Mouse (Mus musculus) megakaryocyte, embryonic 14.5 days (primary cell): ENCODE data around the gene Smox. TPM values are rescaled to one million over a fixed set of nuclear protein-coding genes. Genes with fewer than 3 reads are reported as not detected.

Experiments
- H3K27me3 ChIP-seq: replicated peaks from 2 replicates; pipeline ENCODE3; 2012; ENCODE audit warnings: inconsistent platforms
- H3K36me3 ChIP-seq: replicated peaks from 2 replicates; pipeline ENCODE3; 2012; ENCODE audit warnings: low read length, inconsistent platforms, mixed read lengths
- H3K4me1 ChIP-seq: 2 replicates; pipeline ENCODE4 v1.6.1; 2012; ENCODE audit warnings: inconsistent platforms
- H3K4me3 ChIP-seq: replicated peaks from 2 replicates; pipeline ENCODE3; 2012; ENCODE audit warnings: moderate library complexity, mild to moderate bottlenecking, inconsistent platforms
- H3K9me3 ChIP-seq: 2 replicates; pipeline ENCODE4 v1.6.1; 2012; ENCODE audit warnings: inconsistent platforms
- FLI1 ChIP-seq: IDR thresholded peaks from 2 replicates; pipeline ENCODE4 v1.6.1; 2012; ENCODE audit warnings: low read length, inconsistent platforms, mixed read lengths
- GATA1 ChIP-seq: IDR thresholded peaks from 3 replicates; pipeline ENCODE4 v1.6.1; 2012; ENCODE audit warnings: mixed read lengths, low read length, inconsistent platforms, borderline replicate concordance
- polyA plus RNA-seq: library from polyadenylated mRNA; stranded (reverse); fragments of >175 nt; gene quantifications from 2 replicates; pipeline ENCODE4 v1.2.3, GENCODE M21; 2012; ENCODE audit warnings: low replicate concordance; ENCODE audit not compliant: insufficient read depth

The Smox gene
- polyA plus RNA-seq, 1 experiment: 504 TPM

GRCm38 (mm10) chr2:131548330-131548729, 57.0 kb downstream of the Smox start:
- H3K4me3 ChIP-seq: no peak overlapping the region
- H3K4me1 ChIP-seq: peaks cover 26% of the 10 kb centered on the region
- no peaks in the 10 kb centered on the region for H3K9me3 ChIP-seq
- H3K27me3 ChIP-seq: peaks cover 89% of the 10 kb centered on the region
- no peaks in the 10 kb centered on the region for H3K36me3 ChIP-seq
- TF ChIP-seq FLI1 (no peak), GATA1 (no peak)

DNA sequence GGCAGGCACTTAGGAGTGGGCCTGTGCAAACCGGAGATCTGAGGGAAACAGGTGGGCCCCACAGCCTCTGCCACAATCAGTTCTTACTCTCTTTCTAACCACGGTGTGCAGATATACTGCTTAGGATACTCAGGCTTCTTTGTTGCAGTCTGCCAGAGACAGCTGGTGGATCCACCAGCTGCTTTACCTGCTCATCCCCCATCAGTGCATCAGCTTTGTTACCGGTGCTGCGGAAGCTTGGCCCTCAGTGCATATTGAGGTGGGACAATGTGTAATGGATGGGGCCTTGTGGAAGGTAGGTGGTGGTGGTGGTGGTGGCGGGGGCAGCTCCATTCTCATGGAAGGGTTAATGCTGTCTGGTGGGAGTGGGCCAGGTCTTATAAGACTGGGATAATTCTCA, 57.8 kb downstream of the Smox start:
- Histone ChIP-seq H3K4me1 (peaks cover 27% of the 10 kb centered on the region), H3K9me3 (no peaks in the 10 kb centered on the region), H3K27me3 (peaks cover 89% of the 10 kb centered on the region), H3K4me3 (no peak overlapping the region), H3K36me3 (no peaks in the 10 kb centered on the region)
- TF ChIP-seq GATA1 (no peak), FLI1 (no peak)

DNA sequence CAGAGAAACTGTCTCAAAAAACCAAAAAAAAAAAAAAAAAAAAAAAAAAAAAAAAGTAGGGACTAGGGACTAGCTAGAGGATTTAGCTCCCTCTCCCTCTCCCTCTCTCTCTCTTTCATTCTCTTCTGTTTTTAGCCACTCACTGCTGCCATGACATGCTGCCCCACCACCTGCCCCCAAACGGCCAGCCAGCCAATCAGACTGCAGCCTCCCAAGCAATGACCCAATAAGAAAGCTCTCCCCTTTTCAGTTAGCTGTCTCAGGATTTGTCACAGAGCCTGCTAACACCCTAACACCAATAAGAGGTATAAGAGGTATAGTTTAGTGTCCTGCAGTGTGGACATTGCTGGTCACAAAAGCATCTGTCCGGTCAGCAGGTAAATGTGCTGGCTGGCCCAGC, 59.2 kb downstream of the Smox start:
- Histone ChIP-seq H3K9me3 (no peaks in the 10 kb centered on the region), H3K27me3 (peaks cover 96% of the 10 kb centered on the region), H3K36me3 (no peaks in the 10 kb centered on the region), H3K4me3 (no peak overlapping the region), H3K4me1 (peaks cover 25% of the 10 kb centered on the region)
- TF ChIP-seq FLI1 (peak; percentile 6; the same call in 1 of the 2 replicates), GATA1 (no peak)

- Histone ChIP-seq H3K9me3 (no peaks in the 10 kb centered on the region), H3K27me3 (peaks cover 97% of the 10 kb centered on the region), H3K4me3 (no peak overlapping the region), H3K4me1 (peaks cover 21% of the 10 kb centered on the region), H3K36me3 (no peaks in the 10 kb centered on the region)
- TF ChIP-seq GATA1 (no peak), FLI1 (no peak)
Measured at GRCm38 (mm10) chr2:131550906-131551305, 59.6 kb downstream of the Smox start.

DNA sequence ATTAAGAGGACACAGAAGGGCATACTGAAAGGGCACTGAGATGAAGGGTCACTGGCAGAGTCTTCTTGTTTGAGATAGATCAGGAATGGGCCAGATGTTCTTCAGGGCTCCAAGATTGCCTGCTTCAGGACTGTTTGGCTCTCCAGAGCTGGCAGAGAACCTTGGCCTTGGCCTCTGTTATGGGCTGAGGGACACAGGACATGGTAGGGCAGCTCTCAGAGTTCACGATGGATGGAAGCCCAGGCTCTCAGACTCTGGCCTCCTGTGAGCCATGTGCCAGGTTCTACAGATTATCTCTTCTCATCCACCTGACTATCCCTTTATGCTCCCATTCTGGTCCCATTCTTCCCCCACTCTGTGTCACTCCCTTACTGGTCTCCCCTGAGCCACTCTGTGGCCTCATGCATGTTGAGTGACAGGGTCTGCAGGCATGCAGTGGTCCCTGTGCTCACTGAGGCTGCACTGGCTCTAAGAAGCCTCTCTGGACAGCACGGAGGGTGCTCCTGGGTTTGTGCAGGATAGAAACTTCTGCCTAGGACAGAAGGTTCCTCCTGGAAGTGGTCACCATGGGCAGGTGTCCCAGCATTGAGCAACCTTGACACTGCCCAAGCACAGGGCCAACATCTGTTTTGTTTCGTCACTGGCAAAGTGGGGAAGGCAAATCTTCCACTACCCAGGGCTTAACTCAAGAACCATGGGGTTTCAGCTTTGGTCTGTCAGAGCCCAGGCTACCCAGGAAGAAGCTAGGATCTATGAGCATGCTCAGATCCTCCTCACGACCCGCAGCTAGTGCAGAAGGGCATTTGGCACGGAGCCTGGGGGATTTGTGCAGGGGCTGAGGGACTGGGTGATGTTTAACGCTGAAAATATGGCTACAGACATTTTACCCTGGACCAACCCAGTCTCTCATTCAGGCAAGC, 60.7 kb downstream of the Smox start:
- TF ChIP-seq GATA1 (no peak), FLI1 (no peak)
- no peak overlapping the region for H3K4me3 ChIP-seq
- H3K4me1 ChIP-seq: peaks cover 10% of the 10 kb centered on the region; the same call in 1 of the 2 replicates
- H3K36me3 ChIP-seq: no peaks in the 10 kb centered on the region
- peaks cover 97% of the 10 kb centered on the region for H3K27me3 ChIP-seq
- H3K9me3 ChIP-seq: no peaks in the 10 kb centered on the region

- Histone ChIP-seq H3K4me1 (peaks cover 8% of the 10 kb centered on the region; the same call in 1 of the 2 replicates), H3K36me3 (no peaks in the 10 kb centered on the region), H3K4me3 (peak overlapping the region; percentile 5), H3K27me3 (peaks cover 97% of the 10 kb centered on the region), H3K9me3 (no peaks in the 10 kb centered on the region)
- no peak for TF ChIP-seq GATA1
Measured at GRCm38 (mm10) chr2:131552736-131553400, 61.6 kb downstream of the Smox start.

DNA sequence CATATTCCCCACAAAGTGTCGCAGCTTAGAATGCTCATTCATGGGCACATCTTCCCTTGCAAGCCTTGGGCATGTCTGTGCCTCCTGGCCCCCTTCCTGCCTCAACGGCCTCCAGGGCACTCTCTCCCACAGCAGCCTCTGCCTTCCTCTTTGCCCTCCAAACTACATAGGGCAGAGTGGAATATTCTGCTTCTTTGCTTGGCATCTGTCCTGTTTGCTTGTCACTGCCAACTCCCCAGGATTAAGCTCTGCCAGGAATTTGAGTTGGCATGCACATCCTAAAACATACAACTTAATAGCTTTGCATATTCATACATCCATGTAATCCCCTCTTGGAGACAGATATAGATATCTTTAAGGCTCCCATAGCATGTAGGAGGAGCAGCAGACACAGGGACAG, 66.6 kb downstream of the Smox start:
- Histone ChIP-seq H3K4me3 (no peak overlapping the region), H3K36me3 (no peaks in the 10 kb centered on the region), H3K9me3 (0 out of 2 replicates have a peak, but pooled peaks cover 2% of the 10 kb centered on the region), H3K4me1 (peaks cover 29% of the 10 kb centered on the region), H3K27me3 (peaks cover 99% of the 10 kb centered on the region)
- TF ChIP-seq GATA1: no peak
- no peak for TF ChIP-seq FLI1

- Histone ChIP-seq H3K27me3 (peaks cover 96% of the 10 kb centered on the region), H3K9me3 (peaks cover 7% of the 10 kb centered on the region; the same call in 1 of the 2 replicates), H3K4me3 (no peak overlapping the region), H3K4me1 (peaks cover 30% of the 10 kb centered on the region), H3K36me3 (no peaks in the 10 kb centered on the region)
- TF ChIP-seq FLI1 (no peak), GATA1 (no peak)
Measured at GRCm38 (mm10) chr2:131560205-131560919, 69.1 kb downstream of the Smox start.

DNA sequence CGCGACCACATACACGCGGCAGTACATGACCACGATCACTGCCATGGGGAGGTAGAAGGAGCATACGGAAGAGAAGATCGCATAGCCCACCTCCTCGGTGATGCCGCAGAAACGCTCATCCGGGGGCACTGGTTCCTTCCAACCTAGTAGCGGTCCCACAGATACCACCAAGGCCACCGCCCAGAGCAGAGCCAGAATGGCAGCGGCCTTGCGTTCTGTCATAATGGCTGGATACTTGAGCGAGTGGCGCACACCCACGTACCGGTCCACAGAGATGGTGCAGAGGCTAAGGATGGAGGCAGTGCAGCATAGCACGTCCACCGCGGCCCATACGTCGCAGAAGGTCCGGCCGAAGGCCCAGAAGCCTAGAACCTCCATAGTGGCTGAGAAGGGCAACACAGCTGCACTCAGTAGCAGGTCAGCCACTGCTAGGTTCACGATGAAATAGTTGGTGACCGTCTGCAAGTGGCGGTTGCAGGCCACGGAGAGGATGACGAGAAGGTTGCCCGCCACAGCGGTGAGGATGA, 70.1 kb downstream of the Smox start:
- TF ChIP-seq FLI1 (no peak), GATA1 (no peak)
- H3K36me3 ChIP-seq: no peaks in the 10 kb centered on the region
- peak overlapping the region; percentile 39 for H3K4me3 ChIP-seq
- H3K4me1 ChIP-seq: peaks cover 30% of the 10 kb centered on the region
- peaks cover 7% of the 10 kb centered on the region; the same call in 1 of the 2 replicates for H3K9me3 ChIP-seq
- peaks cover 95% of the 10 kb centered on the region for H3K27me3 ChIP-seq
